Comparison of ENCODE assay signal across 24 mouse cellular contexts in genomic region chr10:105425052-105425451, GRCm38 (mm10).
"Had no signal": no experiment of that assay in that cellular context is flagged by ENCODE, and none has a peak within 500 bp of the region (broad histone marks: within the 10 kb centered on the region; RNA-seq: fewer than 3 reads in every experiment).

No protein-coding gene starts in this region.

- H3K27ac ChIP-seq: heart, adult 2 months; heart, embryonic 13.5 days; heart, embryonic 15.5 days; hindbrain, embryonic 13.5 days; hindbrain, embryonic 15.5 days; intestine, embryonic 15.5 days; layer of hippocampus, adult 2 months; left cerebral cortex, adult 2 months; limb, embryonic 10.5 days; limb, embryonic 12.5 days had no signal

- DNase-seq: forebrain, postnatal 0 days; gastrocnemius, postnatal 14 days; gastrocnemius, postnatal 36 days; heart, adult 11 months; heart, adult 2 months; heart, postnatal 14 days; heart, postnatal 36 days; kidney, adult 18-20 months; kidney, adult 8-10 months; kidney, postnatal 10 days; kidney, postnatal 25 days; kidney, postnatal 4 days had no signal

- H3K9ac ChIP-seq: forebrain, postnatal 0 days; heart, embryonic 13.5 days; heart, embryonic 15.5 days; hindbrain, embryonic 13.5 days; hindbrain, embryonic 15.5 days; intestine, embryonic 15.5 days; limb, embryonic 12.5 days had no signal

- H3K36me3 ChIP-seq: heart, embryonic 13.5 days; heart, embryonic 15.5 days; hindbrain, embryonic 13.5 days; hindbrain, embryonic 15.5 days; intestine, embryonic 15.5 days had no signal

- H3K4me1 ChIP-seq: heart, embryonic 15.5 days; intestine, embryonic 15.5 days had no signal

- H3K27me3 ChIP-seq: heart, embryonic 13.5 days; heart, embryonic 15.5 days; hindbrain, embryonic 13.5 days; hindbrain, embryonic 15.5 days; intestine, embryonic 15.5 days; limb, embryonic 12.5 days had no signal

- H3K4me3 ChIP-seq: heart, adult 2 months; heart, embryonic 13.5 days; heart, embryonic 15.5 days; hindbrain, embryonic 13.5 days; hindbrain, embryonic 15.5 days; intestine, embryonic 15.5 days; layer of hippocampus, adult 2 months; left cerebral cortex, adult 2 months; limb, embryonic 10.5 days; limb, embryonic 12.5 days had no signal

- H3K4me2 ChIP-seq: heart, embryonic 11.5 days; heart, embryonic 13.5 days; heart, embryonic 15.5 days; hindbrain, embryonic 13.5 days; hindbrain, embryonic 15.5 days; intestine, embryonic 15.5 days; limb, embryonic 12.5 days had no signal

- ATAC-seq: forebrain, postnatal 0 days; inflammation-experienced regulatory T-cells, adult 6 months; intestine, embryonic 15.5 days; intestine, postnatal 0 days had no signal

- H3K9me3 ChIP-seq: heart, embryonic 13.5 days; heart, embryonic 15.5 days; hindbrain, embryonic 13.5 days; hindbrain, embryonic 15.5 days; intestine, embryonic 15.5 days; limb, embryonic 10.5 days; limb, embryonic 12.5 days had no signal
